Mouse (Mus musculus) adrenal gland, postnatal 10 days (tissue): ENCODE measurements around the gene Crkl. TPM values are rescaled to one million over a fixed set of nuclear protein-coding genes. Genes with fewer than 3 reads are reported as not detected.

Source experiments
- DNase-seq: peaks from one replicate; pipeline ENCODE4 v3.0.0; 2021; ENCODE audit warnings: mixed read lengths
- total RNA-seq, 2 experiments: library from RNA; stranded (reverse); gene quantifications; 2 replicates each; pipeline ENCODE4 v1.2.3; 2021

Gene Crkl
- total RNA-seq, 2 experiments from 2014 or later, result 28.5 to 31.7 TPM

DNA sequence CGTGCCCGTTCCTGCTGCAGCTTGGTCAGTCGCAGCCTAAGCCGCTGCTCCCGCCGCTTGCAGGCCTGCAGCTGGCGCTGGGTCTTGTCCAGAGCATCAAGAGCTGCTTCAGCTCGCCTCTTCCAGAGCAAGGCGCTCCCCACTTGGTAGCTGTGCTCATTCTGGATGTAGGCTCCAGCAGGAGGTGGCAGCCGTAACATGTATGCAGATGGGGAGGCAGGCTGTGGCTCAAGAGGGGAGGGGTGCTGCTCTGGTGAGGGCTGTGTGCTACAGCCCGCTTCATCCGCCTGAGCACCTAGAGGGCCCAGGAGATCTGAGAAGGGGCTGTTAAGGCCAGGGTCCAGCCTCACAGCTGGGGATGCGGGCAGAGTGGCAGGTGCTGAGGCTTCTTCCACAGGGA, 76.5 kb downstream of the Crkl start:
- DNase-seq, result no peak

- peak; percentile 38 for DNase-seq
These were observed 78.3 kb downstream of the Crkl start for GRCm38 (mm10) chr16:17529981-17530586.

DNA sequence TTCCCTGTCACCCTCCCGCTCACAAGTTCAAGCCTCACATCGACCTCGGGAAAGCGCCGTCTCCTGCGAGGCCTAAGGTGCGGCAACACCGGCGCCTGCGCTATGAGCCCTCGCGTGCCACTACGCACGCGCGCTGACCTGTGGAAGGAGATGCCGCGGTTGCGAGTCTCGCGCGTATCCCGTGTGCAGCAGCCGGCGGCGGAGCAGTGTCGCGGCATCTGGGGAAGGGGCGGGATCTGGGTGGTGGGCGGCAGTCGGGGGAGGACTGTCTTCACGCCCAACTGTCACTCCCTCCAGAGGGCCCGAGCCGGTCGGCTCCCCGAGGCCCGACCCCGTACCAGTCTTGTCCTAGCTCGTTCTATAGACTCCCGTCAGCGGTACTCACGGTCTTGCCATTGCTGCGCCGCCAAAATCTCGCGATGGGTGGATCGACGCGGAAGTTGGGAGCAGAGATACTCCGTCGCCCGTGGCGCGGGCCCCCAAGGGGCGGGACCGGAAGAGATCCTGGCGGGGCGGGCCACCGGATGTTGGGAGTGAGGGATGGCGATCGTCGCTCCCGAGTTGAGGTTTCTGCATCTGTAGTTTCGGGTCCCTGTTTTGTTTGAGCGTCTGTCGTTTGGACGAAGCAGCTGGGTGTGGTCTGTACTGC, 79.0 kb downstream of the Crkl start, which contains the start of gene Thap7:
Gene Thap7, minus strand, starts transcription at position 497 of the 649 bp plus-strand sequence.
- DNase-seq, result peak; percentile 97

GRCm38 (mm10) chr16:17532271-17532670, 80.5 kb downstream of the Crkl start:
- peak; percentile 34 for DNase-seq

DNA sequence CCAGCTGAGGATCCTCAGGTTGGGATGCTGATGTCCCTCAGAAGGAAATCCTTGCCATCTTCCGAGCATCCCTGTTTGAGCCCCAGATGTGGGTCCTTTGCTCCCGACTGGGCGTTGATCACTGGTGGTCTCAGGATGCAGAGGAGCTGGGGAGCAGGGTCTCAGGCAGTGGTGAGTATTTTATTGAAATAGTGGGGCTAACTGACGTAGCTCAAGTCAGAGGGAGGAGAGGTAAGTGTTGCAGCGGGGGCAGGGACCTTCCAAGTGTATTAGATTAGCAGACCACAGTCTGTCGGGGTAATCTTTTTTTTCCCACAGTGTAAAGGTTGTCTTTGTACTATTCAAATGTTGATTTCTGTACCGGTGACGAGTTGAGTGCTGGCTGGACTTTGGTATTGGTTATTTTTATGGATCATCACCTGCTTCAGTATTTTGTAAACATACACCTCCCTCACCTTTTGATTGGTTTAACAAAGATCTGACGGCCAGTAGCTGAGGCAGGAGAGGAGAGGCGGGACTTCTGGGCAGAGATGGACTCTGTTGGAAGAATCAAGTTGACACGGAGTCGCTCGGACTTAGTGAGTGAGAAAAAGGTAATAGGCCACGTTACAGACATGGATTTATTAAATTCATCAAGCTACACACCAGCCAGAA, 81.0 kb downstream of the Crkl start:
- DNase-seq, result no peak

DNA sequence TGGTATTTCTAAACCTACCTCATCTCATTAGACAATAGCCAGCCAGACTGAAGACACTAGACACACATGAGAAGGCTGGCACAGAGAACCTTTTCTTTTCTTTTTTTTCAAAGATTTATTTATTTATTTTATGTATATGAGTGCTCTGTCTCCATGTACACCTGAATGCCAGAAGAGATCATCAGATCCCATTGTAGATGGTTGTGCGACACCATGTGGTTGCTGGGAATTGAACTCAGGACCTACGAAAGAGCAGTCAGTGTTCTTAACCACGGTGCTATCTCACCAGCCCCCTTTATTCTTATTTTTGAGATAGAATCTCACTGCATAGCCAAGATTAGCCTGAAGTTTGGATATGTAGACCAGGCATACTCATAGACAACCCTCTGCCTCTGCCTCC, 84.8 kb downstream of the Crkl start:
- DNase-seq, result no peak

Other genes with a start within 250 kb of the Crkl start
- 100 to 1,000 TPM; 163 to 176 TPM for gene Ube2l3, start 249.3 kb upstream of the Crkl start, total RNA-seq
- gene Rimbp3, start 243.4 kb upstream of the Crkl start, total RNA-seq, result under 1 TPM in 1 of 2 experiments, not detected in 1; 0.06 TPM
- 1 to 10 TPM; 3.2 to 3.3 TPM for gene Hic2, start 218.4 kb upstream of the Crkl start, total RNA-seq
- gene Tmem191c, start 175.9 kb upstream of the Crkl start, total RNA-seq, result 10 to 100 TPM in 1 of 2 experiments, 1 to 10 TPM in 1; 6.2 to 11.9 TPM
- 100 to 1,000 TPM in 1 of 2 experiments, 10 to 100 TPM in 1; 50.5 to 111 TPM for gene Serpind1, start 120.6 kb upstream of the Crkl start, total RNA-seq
- gene Snap29, start 46.0 kb upstream of the Crkl start, total RNA-seq, result 10 to 100 TPM; 19.8 to 19.9 TPM
- 10 to 100 TPM; 61.7 to 73.1 TPM for gene Pi4ka, start 45.7 kb upstream of the Crkl start, total RNA-seq
- 1 to 10 TPM; 3.6 to 4.5 TPM for gene Aifm3, start 37.6 kb downstream of the Crkl start, total RNA-seq
- 10 to 100 TPM; 60.1 to 70.9 TPM for gene Lztr1, start 56.7 kb downstream of the Crkl start, total RNA-seq
- 10 to 100 TPM; 27.1 to 28.4 TPM for gene Thap7, start 79.1 kb downstream of the Crkl start, total RNA-seq
- gene Lrrc74b, start 109.3 kb downstream of the Crkl start, total RNA-seq, result under 1 TPM; 0.48 to 0.58 TPM
- gene P2rx6, start 109.9 kb downstream of the Crkl start, total RNA-seq, result under 1 TPM; 0.69 to 0.97 TPM
- 1 to 10 TPM; 5.5 to 9.0 TPM for gene Slc7a4, start 131.2 kb downstream of the Crkl start, total RNA-seq
- 10 to 100 TPM; 24.4 to 28.0 TPM for gene Smpd4, start 167.4 kb downstream of the Crkl start, total RNA-seq
- 1 to 10 TPM; 2.5 to 3.2 TPM for gene Ccdc74a, start 194.5 kb downstream of the Crkl start, total RNA-seq